Mouse (Mus musculus) E14TG2a.4 (cell line): Measurements from ENCODE around the gene Gipc2.

Experiments
- H3K27me3 ChIP-seq: 2 replicates; pipeline ENCODE4 v1.6.1; 2014; ENCODE audit warnings: low read length, control low read depth; ENCODE audit not compliant: insufficient read depth
- H3K36me3 ChIP-seq: 2 replicates; pipeline ENCODE4 v1.6.1; 2014; ENCODE audit warnings: low read length, control low read depth; ENCODE audit not compliant: insufficient read depth
- H3K4me1 ChIP-seq: replicated peaks from 2 replicates; pipeline ENCODE4 v1.6.1; 2014; ENCODE audit warnings: low read depth, low read length, control low read depth
- H3K4me3 ChIP-seq: replicated peaks from 2 replicates; pipeline ENCODE4 v1.5.1; 2014; ENCODE audit warnings: mild to moderate bottlenecking, low read length
- H3K9me3 ChIP-seq: 2 replicates; pipeline ENCODE4 v1.6.1; 2014; ENCODE audit warnings: low read length, control low read depth
- CTCF ChIP-seq: conservative IDR thresholded peaks from 2 replicates; pipeline ENCODE4 v1.5.1; 2014; ENCODE audit warnings: low read length
- NANOG ChIP-seq: IDR thresholded peaks from 2 replicates; pipeline ENCODE4 v1.6.1; 2014; ENCODE audit warnings: borderline replicate concordance, low read length, mixed read lengths
- POU5F1 ChIP-seq: IDR thresholded peaks from 2 replicates; pipeline ENCODE4 v1.6.1; 2014; ENCODE audit warnings: low read length, borderline replicate concordance

Gipc2 gene

GRCm38 (mm10) chr3:152122720-152123119 is 43.3 kb downstream of the Gipc2 start:
- no peak for TF ChIP-seq NANOG
- TF ChIP-seq POU5F1: no peak
- no peak for TF ChIP-seq CTCF
- Histone ChIP-seq H3K27me3 (no peaks in the 10 kb centered on the region), H3K36me3 (no peaks in the 10 kb centered on the region), H3K4me1 (peaks cover 17% of the 10 kb centered on the region), H3K9me3 (no peaks in the 10 kb centered on the region), H3K4me3 (no peak overlapping the region)

- Histone ChIP-seq H3K4me1 (peaks cover 17% of the 10 kb centered on the region), H3K27me3 (no peaks in the 10 kb centered on the region), H3K9me3 (no peaks in the 10 kb centered on the region), H3K36me3 (no peaks in the 10 kb centered on the region), H3K4me3 (no peak overlapping the region)
- TF ChIP-seq NANOG (no peak), CTCF (no peak), POU5F1 (no peak)
Observed at GRCm38 (mm10) chr3:152122101-152122500, 43.9 kb downstream of the Gipc2 start.

GRCm38 (mm10) chr3:152121169-152122009 is 44.6 kb downstream of the Gipc2 start:
- H3K4me1 ChIP-seq: peaks cover 17% of the 10 kb centered on the region
- H3K4me3 ChIP-seq: no peak overlapping the region
- H3K27me3 ChIP-seq: no peaks in the 10 kb centered on the region
- H3K36me3 ChIP-seq: no peaks in the 10 kb centered on the region
- TF ChIP-seq POU5F1 (no peak), CTCF (no peak), NANOG (no peak)
- no peaks in the 10 kb centered on the region for H3K9me3 ChIP-seq

GRCm38 (mm10) chr3:152119987-152120386 is 46.0 kb downstream of the Gipc2 start:
- TF ChIP-seq NANOG: no peak
- TF ChIP-seq POU5F1: no peak
- no peak for TF ChIP-seq CTCF
- Histone ChIP-seq H3K36me3 (no peaks in the 10 kb centered on the region), H3K27me3 (no peaks in the 10 kb centered on the region), H3K9me3 (no peaks in the 10 kb centered on the region), H3K4me1 (peaks cover 17% of the 10 kb centered on the region), H3K4me3 (no peak overlapping the region)

GRCm38 (mm10) chr3:152117941-152118340 is 48.1 kb downstream of the Gipc2 start:
- no peak for TF ChIP-seq POU5F1
- no peak for TF ChIP-seq NANOG
- TF ChIP-seq CTCF: no peak
- H3K9me3 ChIP-seq: no peaks in the 10 kb centered on the region
- H3K27me3 ChIP-seq: peaks cover 5% of the 10 kb centered on the region
- H3K4me3 ChIP-seq: no peak overlapping the region
- H3K36me3 ChIP-seq: no peaks in the 10 kb centered on the region
- H3K4me1 ChIP-seq: peaks cover 17% of the 10 kb centered on the region

GRCm38 (mm10) chr3:152116140-152116539 is 49.9 kb downstream of the Gipc2 start:
- Histone ChIP-seq H3K4me3 (no peak overlapping the region), H3K27me3 (peaks cover 5% of the 10 kb centered on the region), H3K9me3 (no peaks in the 10 kb centered on the region), H3K36me3 (no peaks in the 10 kb centered on the region), H3K4me1 (peaks cover 7% of the 10 kb centered on the region)
- TF ChIP-seq NANOG (no peak), POU5F1 (no peak), CTCF (no peak)

GRCm38 (mm10) chr3:152114786-152115185 is 51.2 kb downstream of the Gipc2 start:
- Histone ChIP-seq H3K4me1 (peaks cover 8% of the 10 kb centered on the region), H3K36me3 (no peaks in the 10 kb centered on the region), H3K27me3 (peaks cover 13% of the 10 kb centered on the region), H3K9me3 (no peaks in the 10 kb centered on the region), H3K4me3 (no peak overlapping the region)
- TF ChIP-seq POU5F1: no peak
- TF ChIP-seq CTCF: no peak
- no peak for TF ChIP-seq NANOG

- Histone ChIP-seq H3K27me3 (peaks cover 19% of the 10 kb centered on the region), H3K36me3 (no peaks in the 10 kb centered on the region), H3K9me3 (no peaks in the 10 kb centered on the region), H3K4me3 (no peak overlapping the region), H3K4me1 (peaks cover 8% of the 10 kb centered on the region)
- no peak for TF ChIP-seq NANOG
- no peak for TF ChIP-seq CTCF
- TF ChIP-seq POU5F1: no peak
Observed at GRCm38 (mm10) chr3:152114222-152114621, 51.8 kb downstream of the Gipc2 start.
